Mouse (Mus musculus) left cerebral cortex, adult 2 months (tissue): ENCODE data around the gene Nos1ap. TPM values are rescaled to one million over a fixed set of nuclear protein-coding genes. Genes with fewer than 3 reads are reported as not detected.

ENCODE experiments used
- DNase-seq, 2 experiments: peaks; one replicate each; pipeline ENCODE4 v3.0.0; 2021 to 2022; ENCODE audit warnings: low spot score in 2 of 2, mixed read lengths in 1 of 2; ENCODE audit errors: extremely low spot score in 1 of 2
- H3K27ac ChIP-seq: fragments of 200-600 bp; 2 replicates; pipeline ENCODE4 v1.8.1; 2022
- H3K4me3 ChIP-seq: fragments of 200-600 bp; 2 replicates; pipeline ENCODE4 v1.8.1; 2022
- CTCF ChIP-seq: fragments of 200-600 bp; IDR thresholded peaks from 2 replicates; pipeline ENCODE4 v1.8.1; 2022; ENCODE audit warnings: antibody characterized with exemption, mild to moderate bottlenecking, moderate library complexity
- intact Hi-C: fragments of 180-260 bp; cut with DNase I; formaldehyde crosslinking; loops from one replicate; pipeline ENCODE4 v1.15.1; 2025
- long read RNA-seq, 2 experiments: library from polyadenylated mRNA; stranded (forward); transcript quantifications; one replicate each; pipeline ENCODE4 v2.0.0; 2021; ENCODE audit warnings: borderline mapping rate in 2 of 2
- total RNA-seq, 2 experiments: library from RNA; stranded (reverse); gene quantifications; 2 replicates each; pipeline ENCODE4 v1.2.3; 2021

The Nos1ap gene
- total RNA-seq, result 100 to 1,000 TPM; 197 to 233 TPM
- long read RNA-seq, experiment 1, transcript Nos1ap-209 (2 exons, 1,751 nt), result minor isoform, 5 of 72 reads
- long read RNA-seq, experiment 1, transcript Nos1ap-202 (10 exons, 3,022 nt), result major isoform, 19 of 72 reads
- long read RNA-seq, experiment 1, transcript Nos1ap-208 (3 exons, 781 nt), result minor isoform, 14 of 72 reads
- long read RNA-seq, experiment 1, partial matches to known transcripts, result 1 of 72 reads
- long read RNA-seq, experiment 1, other reads (novel, unspliced or antisense), result 31 of 72 reads
- long read RNA-seq, experiment 2, transcript Nos1ap-202 (10 exons, 3,022 nt), result major isoform, 17 of 66 reads
- long read RNA-seq, experiment 2, transcript Nos1ap-208 (3 exons, 781 nt), result minor isoform, 12 of 66 reads
- long read RNA-seq, experiment 2, partial matches to known transcripts, result 5 of 66 reads
- long read RNA-seq, experiment 2, other reads (novel, unspliced or antisense), result 29 of 66 reads

- intact Hi-C loops, result loop anchor here (2.0 to 10.0 kb wide), 4 partner anchors 37 to 295 kb away; no protein-coding TSS in a partner anchor
- H3K27ac ChIP-seq, result peak within 1 kb of the TSS; percentile 88
- H3K4me3 ChIP-seq, result peak within 1 kb of the TSS; percentile 96
- TF ChIP-seq CTCF, result no peak
- peak; percentile 84 to 87 for DNase-seq
Measured at GRCm38 (mm10) chr1:170589219-170590040, at the start of gene Nos1ap. TSS of gene Nos1ap (minus strand) at chr1:170589861.

GRCm38 (mm10) chr1:170638941-170639340 lies 49.3 kb upstream of the Nos1ap start:
- intact Hi-C loops, result loop anchor here (5.0 kb wide), 1 partner anchor 133 kb away; no protein-coding TSS in a partner anchor
- H3K27ac ChIP-seq, result no peak overlapping the region
- no peak overlapping the region for H3K4me3 ChIP-seq
- DNase-seq, result no peak
- no peak for TF ChIP-seq CTCF

- TF ChIP-seq CTCF, result no peak
- H3K4me3 ChIP-seq, result no peak overlapping the region
- intact Hi-C loops, result loop anchor here (1.0 kb wide), 1 partner anchor 206 kb away; no protein-coding TSS in a partner anchor
- no peak overlapping the region for H3K27ac ChIP-seq
- DNase-seq, result no peak
Measured at GRCm38 (mm10) chr1:170632856-170633255, 43.2 kb upstream of the Nos1ap start.

GRCm38 (mm10) chr1:170632385-170632784 lies 42.7 kb upstream of the Nos1ap start:
- H3K27ac ChIP-seq, result no peak overlapping the region
- H3K4me3 ChIP-seq, result no peak overlapping the region
- peak; percentile 79 to 86 for DNase-seq
- TF ChIP-seq CTCF, result no peak; the same call in none of the 2 replicates
- intact Hi-C loops, result loop anchor here (1.0 kb wide), 1 partner anchor 207 kb away; no protein-coding TSS in a partner anchor

GRCm38 (mm10) chr1:170631571-170631970 lies 41.9 kb upstream of the Nos1ap start:
- Histone ChIP-seq H3K27ac (no peak overlapping the region), H3K4me3 (no peak overlapping the region)
- intact Hi-C loops, result no loop called here

GRCm38 (mm10) chr1:170630489-170630888 lies 40.8 kb upstream of the Nos1ap start:
- DNase-seq, result no peak
- no peak for TF ChIP-seq CTCF
- intact Hi-C loops, result no loop called here
- Histone ChIP-seq H3K27ac (no peak overlapping the region), H3K4me3 (no peak overlapping the region)

More at GRCm38 (mm10) chr1:170631571-170631970, 41.9 kb upstream of the Nos1ap start:
- DNase-seq, result no peak
- no peak for TF ChIP-seq CTCF

GRCm38 (mm10) chr1:170623432-170623831 lies 33.8 kb upstream of the Nos1ap start:
- DNase-seq, result no peak
- TF ChIP-seq CTCF, result no peak
- H3K27ac ChIP-seq, result no peak overlapping the region
- H3K4me3 ChIP-seq, result no peak overlapping the region
- intact Hi-C loops, result no loop called here

GRCm38 (mm10) chr1:170622934-170623333 lies 33.3 kb upstream of the Nos1ap start:
- Histone ChIP-seq H3K4me3 (no peak overlapping the region), H3K27ac (no peak overlapping the region)
- intact Hi-C loops, result no loop called here
- DNase-seq, result no peak
- no peak for TF ChIP-seq CTCF

- no peak for TF ChIP-seq CTCF
- DNase-seq, result no peak
- intact Hi-C loops, result no loop called here
- H3K4me3 ChIP-seq, result no peak overlapping the region
- H3K27ac ChIP-seq, result no peak overlapping the region
Measured at GRCm38 (mm10) chr1:170619686-170620374, 30.2 kb upstream of the Nos1ap start.

GRCm38 (mm10) chr1:170612968-170613872 lies 23.6 kb upstream of the Nos1ap start:
- intact Hi-C loops, result loop anchor here (1.0 kb wide), 2 partner anchors 321 to 395 kb away; no protein-coding TSS in a partner anchor
- DNase-seq, result peak; percentile 66 to 78
- Histone ChIP-seq H3K27ac (no peak overlapping the region), H3K4me3 (no peak overlapping the region)
- peak; percentile 95 for TF ChIP-seq CTCF
